Comparison of ENCODE assay signal across 25 mouse cellular contexts in the genomic region with DNA sequence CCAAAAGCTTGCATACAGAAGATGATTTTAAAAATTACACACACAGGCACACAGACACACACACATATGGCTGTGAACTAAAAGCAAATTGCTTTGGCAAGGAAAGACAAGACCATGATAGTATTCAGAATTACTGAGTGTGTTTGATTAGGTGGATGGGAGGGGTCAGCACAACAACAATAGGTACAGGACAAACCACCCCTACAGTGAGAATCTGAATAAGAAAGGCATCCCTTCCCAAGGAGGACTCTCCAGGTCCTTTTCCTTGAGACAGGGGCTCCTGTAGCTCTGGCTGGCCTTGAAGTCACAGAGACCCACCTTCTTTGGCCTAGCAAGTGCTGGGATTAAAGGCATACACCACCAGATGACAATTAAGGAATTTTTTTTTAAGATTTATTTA.
"Had no signal": no experiment of that assay in that cellular context is flagged by ENCODE, and none has a peak within 500 bp of the region (broad histone marks: within the 10 kb centered on the region; RNA-seq: fewer than 3 reads in every experiment).

No protein-coding gene starts in this region.

- H3K27ac ChIP-seq: heart, embryonic 13.5 days; heart, embryonic 15.5 days; hindbrain, embryonic 13.5 days; hindbrain, embryonic 15.5 days; hindbrain, postnatal 0 days; kidney, postnatal 0 days; left cerebral cortex, adult 2 months; limb, embryonic 10.5 days; limb, embryonic 12.5 days; liver, embryonic 13.5 days; liver, embryonic 15.5 days had no signal

- H3K4me1 ChIP-seq: hindbrain, embryonic 13.5 days; hindbrain, embryonic 15.5 days; limb, embryonic 10.5 days; limb, embryonic 12.5 days; liver, embryonic 13.5 days; liver, embryonic 15.5 days had no signal

- H3K4me3 ChIP-seq: heart, embryonic 13.5 days; heart, embryonic 15.5 days; hindbrain, embryonic 13.5 days; hindbrain, embryonic 15.5 days; left cerebral cortex, adult 2 months; limb, embryonic 10.5 days; limb, embryonic 12.5 days; liver, embryonic 13.5 days; liver, embryonic 15.5 days had no signal

- DNase-seq: gastrocnemius, postnatal 14 days; gastrocnemius, postnatal 36 days; heart, adult 18-20 months; heart, postnatal 14 days; heart, postnatal 36 days; kidney, adult 11 months; kidney, adult 2 months; kidney, adult 9 months; kidney, postnatal 14 days; kidney, postnatal 36 days; liver; liver, embryonic 13.5 days had no signal

- H3K9me3 ChIP-seq: heart, embryonic 13.5 days; heart, embryonic 15.5 days; hindbrain, embryonic 13.5 days; hindbrain, embryonic 15.5 days; limb, embryonic 10.5 days; limb, embryonic 12.5 days; liver, embryonic 13.5 days; liver, embryonic 15.5 days had no signal

- H3K27me3 ChIP-seq: heart, embryonic 13.5 days; heart, embryonic 15.5 days; hindbrain, embryonic 13.5 days; hindbrain, embryonic 15.5 days; limb, embryonic 12.5 days; liver, embryonic 13.5 days; liver, embryonic 15.5 days had no signal

- ATAC-seq: hindbrain, postnatal 0 days; intestine, embryonic 16.5 days had no signal

- H3K4me2 ChIP-seq: heart, embryonic 11.5 days; heart, embryonic 13.5 days; heart, embryonic 15.5 days; hindbrain, embryonic 13.5 days; hindbrain, embryonic 15.5 days; limb, embryonic 12.5 days; liver, embryonic 11.5 days; liver, embryonic 13.5 days; liver, embryonic 15.5 days had no signal

- H3K36me3 ChIP-seq: liver, embryonic 13.5 days; liver, embryonic 15.5 days had no signal

- H3K9ac ChIP-seq: heart, embryonic 13.5 days; heart, embryonic 15.5 days; hindbrain, embryonic 13.5 days; hindbrain, embryonic 15.5 days; limb, embryonic 12.5 days; liver, embryonic 13.5 days; liver, embryonic 15.5 days had no signal
